Mouse (Mus musculus) lung, embryonic 15.5 days (tissue): ENCODE data around the gene Drc3. TPM values are rescaled to one million over a fixed set of nuclear protein-coding genes. Genes with fewer than 3 reads are reported as not detected.

Experiments used
- ATAC-seq: fragments of 200-750 bp; cut with Nextera tagmentation; 2 replicates; pipeline ENCODE4 v1.8.0; 2017; ENCODE audit warnings: moderate number of reproducible peaks, borderline replicate concordance; ENCODE audit not compliant: low FRiP score, low TSS enrichment; ENCODE audit errors: extremely low read depth
- H3K27ac ChIP-seq: fragments of 300-500 bp; sonication (generic); 2 replicates; pipeline ENCODE4 v1.5.1; 2015; ENCODE audit warnings: moderate library complexity, mild to moderate bottlenecking, inconsistent platforms
- H3K27me3 ChIP-seq: fragments of 300-500 bp; sonication (generic); 2 replicates; pipeline ENCODE4 v1.6.1; 2015; ENCODE audit warnings: inconsistent platforms
- H3K36me3 ChIP-seq: fragments of 300-500 bp; sonication (generic); 2 replicates; pipeline ENCODE4 v1.6.1; 2015; ENCODE audit warnings: inconsistent platforms
- H3K4me1 ChIP-seq: fragments of 300-500 bp; sonication (generic); 2 replicates; pipeline ENCODE4 v1.6.1; 2015; ENCODE audit warnings: inconsistent platforms
- H3K4me2 ChIP-seq: fragments of 300-500 bp; sonication (generic); 2 replicates; pipeline ENCODE4 v1.6.1; 2015; ENCODE audit warnings: inconsistent platforms, mild to moderate bottlenecking, moderate library complexity
- H3K4me3 ChIP-seq: fragments of 300-500 bp; sonication (generic); 2 replicates; pipeline ENCODE4 v1.5.1; 2015; ENCODE audit warnings: mild to moderate bottlenecking, inconsistent platforms
- H3K9ac ChIP-seq: fragments of 300-500 bp; sonication (generic); 2 replicates; pipeline ENCODE4 v1.6.1; 2015; ENCODE audit warnings: inconsistent platforms
- H3K9me3 ChIP-seq: fragments of 300-500 bp; sonication (generic); 2 replicates; pipeline ENCODE4 v1.6.1; 2016; ENCODE audit warnings: inconsistent platforms
- WGBS: fragments of 180-500 bp; shearing (Covaris S2); methylation state at CpG from one replicate; pipeline ENCODE4 v1.1.7; 2015; 5-methylcytosine and 5-hydroxymethylcytosine counted together
- polyA plus RNA-seq: library from polyadenylated mRNA; unstranded; fragments of >200 nt; fragmentation: Nextera tagmentation; extraction: Ambion mirVana; gene quantifications from 2 replicates; pipeline ENCODE4 v1.2.1, GENCODE M21; 2015

The Drc3 gene
- polyA plus RNA-seq, 1 experiment from 2014 or later: 6.1 TPM

- no peak overlapping the region for H3K27ac ChIP-seq
- no peak overlapping the region for H3K9ac ChIP-seq
- no peak overlapping the region for H3K4me2 ChIP-seq
- H3K27me3 ChIP-seq: no peaks in the 10 kb centered on the region
- WGBS: 94% methylated on average over 1 of the region's 1 CpGs
- H3K9me3 ChIP-seq: no peaks in the 10 kb centered on the region
- H3K36me3 ChIP-seq: peaks cover 66% of the 10 kb centered on the region
- ATAC-seq: no peak
- no peaks in the 10 kb centered on the region for H3K4me1 ChIP-seq
- no peak overlapping the region for H3K4me3 ChIP-seq
Observed at GRCm38 (mm10) chr11:60406606-60407005, 53.5 kb downstream of the Drc3 start.

GRCm38 (mm10) chr11:60412173-60412572, 59.0 kb downstream of the Drc3 start:
- Histone ChIP-seq H3K4me1 (peaks cover 14% of the 10 kb centered on the region), H3K27me3 (no peaks in the 10 kb centered on the region), H3K4me2 (no peak overlapping the region), H3K36me3 (peaks cover 22% of the 10 kb centered on the region), H3K4me3 (no peak overlapping the region), H3K27ac (no peak overlapping the region), H3K9me3 (no peaks in the 10 kb centered on the region), H3K9ac (no peak overlapping the region)
- ATAC-seq: no peak
- 7% methylated on average over 3 of the region's 3 CpGs for WGBS

GRCm38 (mm10) chr11:60412921-60413320, 59.8 kb downstream of the Drc3 start:
- no peak for ATAC-seq

GRCm38 (mm10) chr11:60416590-60416962, 63.4 kb downstream of the Drc3 start:
- no peak for ATAC-seq
- H3K27ac ChIP-seq: peak overlapping the region; percentile 69
- H3K9ac ChIP-seq: peak overlapping the region; percentile 79
- no peaks in the 10 kb centered on the region for H3K9me3 ChIP-seq
- under 1% methylated on average over 21 of the region's 21 CpGs for WGBS
- no peaks in the 10 kb centered on the region for H3K36me3 ChIP-seq
- H3K4me2 ChIP-seq: peak overlapping the region; percentile 73
- peak overlapping the region; percentile 98 for H3K4me3 ChIP-seq
- H3K4me1 ChIP-seq: peaks cover 25% of the 10 kb centered on the region
- no peaks in the 10 kb centered on the region for H3K27me3 ChIP-seq

More at GRCm38 (mm10) chr11:60412921-60413320, 59.8 kb downstream of the Drc3 start:
- Histone ChIP-seq H3K4me3 (no peak overlapping the region), H3K36me3 (peaks cover 15% of the 10 kb centered on the region), H3K9ac (no peak overlapping the region), H3K27me3 (no peaks in the 10 kb centered on the region), H3K9me3 (no peaks in the 10 kb centered on the region), H3K27ac (no peak overlapping the region), H3K4me1 (peaks cover 14% of the 10 kb centered on the region), H3K4me2 (no peak overlapping the region)
- WGBS: 88% methylated on average over 2 of the region's 2 CpGs

- H3K9ac ChIP-seq: peak within 1 kb of the TSS; percentile 92
- peak within 1 kb of the TSS; percentile 93 for H3K27ac ChIP-seq
- no peaks in the 10 kb centered on the region for H3K27me3 ChIP-seq
- under 1% methylated on average over 74 of the region's 81 CpGs for WGBS
- peak within 1 kb of the TSS; percentile 98 for H3K4me3 ChIP-seq
- H3K4me2 ChIP-seq: peak within 1 kb of the TSS; percentile 81
- H3K4me1 ChIP-seq: peaks cover 25% of the 10 kb centered on the region
- no peaks in the 10 kb centered on the region for H3K36me3 ChIP-seq
- ATAC-seq: peak; percentile 96
- H3K9me3 ChIP-seq: no peaks in the 10 kb centered on the region
Observed at GRCm38 (mm10) chr11:60416963-60417716, 64.0 kb downstream of the Drc3 start, which contains the start of gene Gid4. Gid4 (plus strand) TSS chr11:60417145.

GRCm38 (mm10) chr11:60417717-60418472, 64.8 kb downstream of the Drc3 start, which contains the start of gene Atpaf2:
Atpaf2 (minus strand) TSS chr11:60418457.
- ATAC-seq: peak; percentile 57
- H3K27ac ChIP-seq: peak within 1 kb of the TSS; percentile 93
- H3K9me3 ChIP-seq: no peaks in the 10 kb centered on the region
- H3K4me3 ChIP-seq: peak within 1 kb of the TSS; percentile 98
- H3K36me3 ChIP-seq: no peaks in the 10 kb centered on the region
- WGBS: under 1% methylated on average over 31 of the region's 39 CpGs
- H3K27me3 ChIP-seq: no peaks in the 10 kb centered on the region
- H3K4me2 ChIP-seq: peak within 1 kb of the TSS; percentile 81
- H3K9ac ChIP-seq: peak within 1 kb of the TSS; percentile 92
- H3K4me1 ChIP-seq: peaks cover 25% of the 10 kb centered on the region

GRCm38 (mm10) chr11:60418473-60418803, 65.3 kb downstream of the Drc3 start:
- Histone ChIP-seq H3K4me3 (peak overlapping the region; percentile 98), H3K4me1 (peaks cover 25% of the 10 kb centered on the region), H3K9ac (peak overlapping the region; percentile 92), H3K27me3 (no peaks in the 10 kb centered on the region), H3K4me2 (peak overlapping the region; percentile 81), H3K36me3 (no peaks in the 10 kb centered on the region), H3K27ac (no peak overlapping the region), H3K9me3 (no peaks in the 10 kb centered on the region)
- WGBS: 7% methylated on average over 6 of the region's 6 CpGs
- ATAC-seq: no peak

GRCm38 (mm10) chr11:60422046-60422668, 69.0 kb downstream of the Drc3 start:
- Histone ChIP-seq H3K4me3 (no peak overlapping the region), H3K4me2 (no peak overlapping the region), H3K4me1 (peaks cover 11% of the 10 kb centered on the region), H3K36me3 (peaks cover 11% of the 10 kb centered on the region), H3K27ac (no peak overlapping the region), H3K9ac (no peak overlapping the region), H3K9me3 (no peaks in the 10 kb centered on the region), H3K27me3 (no peaks in the 10 kb centered on the region)
- no peak for ATAC-seq
- 57% methylated on average over 6 of the region's 6 CpGs for WGBS

- no peak overlapping the region for H3K27ac ChIP-seq
- no peak overlapping the region for H3K9ac ChIP-seq
- H3K27me3 ChIP-seq: no peaks in the 10 kb centered on the region
- H3K36me3 ChIP-seq: peaks cover 19% of the 10 kb centered on the region
- WGBS: 90% methylated on average over 1 of the region's 1 CpGs
- H3K4me2 ChIP-seq: no peak overlapping the region
- H3K4me1 ChIP-seq: peaks cover 11% of the 10 kb centered on the region
- no peaks in the 10 kb centered on the region for H3K9me3 ChIP-seq
- ATAC-seq: no peak
- H3K4me3 ChIP-seq: no peak overlapping the region
Observed at GRCm38 (mm10) chr11:60423006-60423405, 69.9 kb downstream of the Drc3 start.

GRCm38 (mm10) chr11:60426417-60426816, 73.3 kb downstream of the Drc3 start:
- Histone ChIP-seq H3K4me2 (no peak overlapping the region), H3K9ac (no peak overlapping the region), H3K4me1 (no peaks in the 10 kb centered on the region), H3K4me3 (no peak overlapping the region), H3K9me3 (no peaks in the 10 kb centered on the region), H3K36me3 (peaks cover 23% of the 10 kb centered on the region), H3K27ac (no peak overlapping the region), H3K27me3 (no peaks in the 10 kb centered on the region)
- WGBS: 81% methylated on average over 1 of the region's 1 CpGs
- ATAC-seq: no peak

GRCm38 (mm10) chr11:60427628-60428027, 74.5 kb downstream of the Drc3 start:
- WGBS: 89% methylated on average over 3 of the region's 3 CpGs
- Histone ChIP-seq H3K4me2 (no peak overlapping the region), H3K27ac (no peak overlapping the region), H3K36me3 (peaks cover 28% of the 10 kb centered on the region), H3K4me3 (no peak overlapping the region), H3K27me3 (no peaks in the 10 kb centered on the region), H3K9ac (no peak overlapping the region), H3K4me1 (no peaks in the 10 kb centered on the region), H3K9me3 (no peaks in the 10 kb centered on the region)
- ATAC-seq: no peak

- no peaks in the 10 kb centered on the region for H3K9me3 ChIP-seq
- H3K27ac ChIP-seq: no peak overlapping the region
- H3K27me3 ChIP-seq: no peaks in the 10 kb centered on the region
- H3K4me3 ChIP-seq: no peak overlapping the region
- H3K36me3 ChIP-seq: peaks cover 53% of the 10 kb centered on the region
- no peaks in the 10 kb centered on the region for H3K4me1 ChIP-seq
- no peak overlapping the region for H3K4me2 ChIP-seq
- H3K9ac ChIP-seq: no peak overlapping the region
- ATAC-seq: no peak
Observed at GRCm38 (mm10) chr11:60433501-60433900, 80.4 kb downstream of the Drc3 start.
